Mouse (Mus musculus): ENCODE measurements around the gene Plekho2. TPM values are rescaled to one million over a fixed set of nuclear protein-coding genes. Genes with fewer than 3 reads are reported as not detected.

Gene Plekho2
- polyA plus RNA-seq, 1 experiment from 2014 or later = 10.6 TPM

- H3K9me3 ChIP-seq = no peaks in the 10 kb centered on the region
- H3K9ac ChIP-seq (replicated peaks) = no peak overlapping the region
- no peak overlapping the region for H3K4me2 ChIP-seq (replicated peaks)
- H3K27ac ChIP-seq (replicated peaks) = no peak overlapping the region
- H3K4me1 ChIP-seq = no peaks in the 10 kb centered on the region
- H3K36me3 ChIP-seq = no peaks in the 10 kb centered on the region
- no peak for ATAC-seq (ENCODE audit: low FRiP score, low read depth)
- no peaks in the 10 kb centered on the region for H3K27me3 ChIP-seq
- WGBS = 88% methylated on average over 11 of the region's 11 CpGs
- no peak overlapping the region for H3K4me3 ChIP-seq
Observed at GRCm38 (mm10) chr9:65535789-65536469, 43.9 kb downstream of the Plekho2 start.

GRCm38 (mm10) chr9:65535191-65535722 lies 44.6 kb downstream of the Plekho2 start:
- Histone ChIP-seq H3K27ac (replicated peaks) (no peak overlapping the region), H3K27me3 (no peaks in the 10 kb centered on the region), H3K36me3 (no peaks in the 10 kb centered on the region), H3K4me2 (replicated peaks) (no peak overlapping the region), H3K4me1 (no peaks in the 10 kb centered on the region), H3K9me3 (no peaks in the 10 kb centered on the region), H3K9ac (replicated peaks) (no peak overlapping the region), H3K4me3 (no peak overlapping the region)
- no peak for ATAC-seq (ENCODE audit: low FRiP score, low read depth)
- 76% methylated on average over 3 of the region's 3 CpGs for WGBS

GRCm38 (mm10) chr9:65534111-65534510 lies 45.7 kb downstream of the Plekho2 start:
- 90% methylated on average over 3 of the region's 3 CpGs for WGBS
- no peak overlapping the region for H3K4me3 ChIP-seq
- H3K9ac ChIP-seq (replicated peaks) = no peak overlapping the region
- H3K4me2 ChIP-seq (replicated peaks) = no peak overlapping the region
- H3K4me1 ChIP-seq = no peaks in the 10 kb centered on the region
- no peaks in the 10 kb centered on the region for H3K27me3 ChIP-seq
- no peak overlapping the region for H3K27ac ChIP-seq (replicated peaks)
- no peaks in the 10 kb centered on the region for H3K9me3 ChIP-seq
- no peak for ATAC-seq (ENCODE audit: low FRiP score, low read depth)
- no peaks in the 10 kb centered on the region for H3K36me3 ChIP-seq

GRCm38 (mm10) chr9:65532986-65533385 lies 46.9 kb downstream of the Plekho2 start:
- 84% methylated on average over 8 of the region's 8 CpGs for WGBS
- H3K4me2 ChIP-seq (replicated peaks) = no peak overlapping the region

GRCm38 (mm10) chr9:65531283-65531682 lies 48.6 kb downstream of the Plekho2 start:
- H3K9ac ChIP-seq (replicated peaks) = no peak overlapping the region
- H3K9me3 ChIP-seq = no peaks in the 10 kb centered on the region
- H3K4me1 ChIP-seq = no peaks in the 10 kb centered on the region
- 81% methylated on average over 5 of the region's 5 CpGs for WGBS
- H3K27me3 ChIP-seq = no peaks in the 10 kb centered on the region
- H3K27ac ChIP-seq (replicated peaks) = no peak overlapping the region
- ATAC-seq (ENCODE audit: low FRiP score, low read depth) = no peak
- no peaks in the 10 kb centered on the region for H3K36me3 ChIP-seq
- H3K4me3 ChIP-seq = no peak overlapping the region
- no peak overlapping the region for H3K4me2 ChIP-seq (replicated peaks)

More at GRCm38 (mm10) chr9:65532986-65533385, 46.9 kb downstream of the Plekho2 start:
- H3K36me3 ChIP-seq = no peaks in the 10 kb centered on the region
- H3K9me3 ChIP-seq = no peaks in the 10 kb centered on the region
- no peak overlapping the region for H3K4me3 ChIP-seq
- no peaks in the 10 kb centered on the region for H3K4me1 ChIP-seq
- H3K27ac ChIP-seq (replicated peaks) = no peak overlapping the region
- no peak overlapping the region for H3K9ac ChIP-seq (replicated peaks)
- H3K27me3 ChIP-seq = no peaks in the 10 kb centered on the region
- no peak for ATAC-seq (ENCODE audit: low FRiP score, low read depth)

GRCm38 (mm10) chr9:65529659-65530058 lies 50.2 kb downstream of the Plekho2 start:
- no peak for ATAC-seq (ENCODE audit: low FRiP score, low read depth)
- 64% methylated on average over 8 of the region's 8 CpGs for WGBS

GRCm38 (mm10) chr9:65528417-65529038 lies 51.3 kb downstream of the Plekho2 start:
- Histone ChIP-seq H3K9me3 (no peaks in the 10 kb centered on the region), H3K27ac (replicated peaks) (no peak overlapping the region), H3K4me3 (no peak overlapping the region), H3K27me3 (no peaks in the 10 kb centered on the region), H3K36me3 (no peaks in the 10 kb centered on the region), H3K9ac (replicated peaks) (no peak overlapping the region), H3K4me1 (peaks cover 3% of the 10 kb centered on the region; the same call in 1 of the 2 replicates), H3K4me2 (replicated peaks) (no peak overlapping the region)
- WGBS = 85% methylated on average over 6 of the region's 6 CpGs
- no peak for ATAC-seq (ENCODE audit: low FRiP score, low read depth)

More at GRCm38 (mm10) chr9:65529659-65530058, 50.2 kb downstream of the Plekho2 start:
- Histone ChIP-seq H3K9ac (replicated peaks) (no peak overlapping the region), H3K4me2 (replicated peaks) (no peak overlapping the region), H3K27me3 (no peaks in the 10 kb centered on the region), H3K27ac (replicated peaks) (no peak overlapping the region), H3K4me3 (no peak overlapping the region), H3K4me1 (no peaks in the 10 kb centered on the region), H3K36me3 (no peaks in the 10 kb centered on the region), H3K9me3 (no peaks in the 10 kb centered on the region)

GRCm38 (mm10) chr9:65525445-65526195 lies 54.2 kb downstream of the Plekho2 start:
- no peak for ATAC-seq (ENCODE audit: low FRiP score, low read depth)

GRCm38 (mm10) chr9:65523611-65524364 lies 56.1 kb downstream of the Plekho2 start:
- Histone ChIP-seq H3K4me2 (replicated peaks) (no peak overlapping the region), H3K9ac (replicated peaks) (no peak overlapping the region), H3K9me3 (no peaks in the 10 kb centered on the region), H3K4me1 (peaks cover 14% of the 10 kb centered on the region; the same call in 1 of the 2 replicates), H3K36me3 (no peaks in the 10 kb centered on the region), H3K4me3 (no peak overlapping the region), H3K27me3 (peaks cover 9% of the 10 kb centered on the region; the same call in 1 of the 2 replicates), H3K27ac (replicated peaks) (no peak overlapping the region)
- WGBS = 24% methylated on average over 14 of the region's 14 CpGs
- ATAC-seq (ENCODE audit: low FRiP score, low read depth) = peak; percentile 70

More at GRCm38 (mm10) chr9:65525445-65526195, 54.2 kb downstream of the Plekho2 start:
- H3K4me2 ChIP-seq (replicated peaks) = no peak overlapping the region
- 84% methylated on average over 10 of the region's 10 CpGs for WGBS
- no peaks in the 10 kb centered on the region for H3K36me3 ChIP-seq
- H3K4me1 ChIP-seq = peaks cover 5% of the 10 kb centered on the region; the same call in 1 of the 2 replicates
- H3K4me3 ChIP-seq = no peak overlapping the region
- 0 out of 2 replicates have a peak, but pooled peaks cover 4% of the 10 kb centered on the region for H3K27me3 ChIP-seq
- H3K27ac ChIP-seq (replicated peaks) = no peak overlapping the region
- H3K9me3 ChIP-seq = no peaks in the 10 kb centered on the region
- no peak overlapping the region for H3K9ac ChIP-seq (replicated peaks)

- H3K4me1 ChIP-seq = peaks cover 14% of the 10 kb centered on the region; the same call in 1 of the 2 replicates
- H3K36me3 ChIP-seq = no peaks in the 10 kb centered on the region
- H3K27ac ChIP-seq (replicated peaks) = no peak overlapping the region
- peaks cover 9% of the 10 kb centered on the region; the same call in 1 of the 2 replicates for H3K27me3 ChIP-seq
- H3K9ac ChIP-seq (replicated peaks) = no peak overlapping the region; the same call in 1 of the 2 replicates
- peak overlapping the region; percentile 35 for H3K4me3 ChIP-seq
- no peak for ATAC-seq (ENCODE audit: low FRiP score, low read depth)
- H3K4me2 ChIP-seq (replicated peaks) = peak overlapping the region; percentile 55
- H3K9me3 ChIP-seq = no peaks in the 10 kb centered on the region
- WGBS = 19% methylated on average over 11 of the region's 11 CpGs
Observed at GRCm38 (mm10) chr9:65520505-65520876, 59.3 kb downstream of the Plekho2 start.

GRCm38 (mm10) chr9:65519807-65520504 lies 59.9 kb downstream of the Plekho2 start, which contains the start of gene Ankdd1a:
Gene Ankdd1a, minus strand, starts transcription at chr9:65520193.
- Histone ChIP-seq H3K4me1 (peaks cover 14% of the 10 kb centered on the region; the same call in 1 of the 2 replicates), H3K36me3 (no peaks in the 10 kb centered on the region), H3K27ac (replicated peaks) (no peak within 1 kb of the TSS), H3K4me3 (peak within 1 kb of the TSS; percentile 35), H3K9me3 (no peaks in the 10 kb centered on the region), H3K4me2 (replicated peaks) (peak within 1 kb of the TSS; percentile 55), H3K27me3 (peaks cover 9% of the 10 kb centered on the region; the same call in 1 of the 2 replicates), H3K9ac (replicated peaks) (no peak within 1 kb of the TSS; the same call in 1 of the 2 replicates)
- ATAC-seq (ENCODE audit: low FRiP score, low read depth) = peak; percentile 69
- 8% methylated on average over 19 of the region's 25 CpGs for WGBS
